Comparison of ENCODE assay signal across 8 mouse cellular contexts in the genomic region with DNA sequence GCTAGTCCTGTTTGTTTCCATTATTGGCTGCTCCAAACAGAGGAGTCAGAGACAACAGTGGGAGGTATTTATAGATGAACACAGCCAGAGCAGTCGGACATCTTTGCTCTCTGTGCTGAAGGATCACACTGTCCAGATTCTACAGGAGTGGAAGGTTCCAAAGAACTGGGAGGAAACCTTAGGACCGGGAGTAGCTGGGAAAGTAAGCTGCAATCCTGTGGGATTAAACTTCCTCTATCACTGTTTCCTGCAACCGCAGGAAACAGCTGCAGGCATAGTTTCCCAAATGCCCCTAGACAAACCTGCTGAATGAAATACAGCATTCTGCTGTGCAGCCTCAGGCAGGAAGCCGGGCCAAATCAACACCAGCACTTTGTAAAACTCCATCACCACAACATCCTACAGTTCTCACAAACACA.
DNase-seq lines count a peak whose midpoint lies in the region; ATAC-seq and TF ChIP-seq lines count a peak whose summit lies in the region.

No protein-coding gene starts in this region.

- no peak for TF ChIP-seq CTCF in cortical plate, adult 2 months (IDR thresholded peaks at IDR 0.05; ENCODE audit: extremely low read depth, insufficient read depth, low read length)
- no peak for TF ChIP-seq CTCF in heart, postnatal 0 days (IDR thresholded peaks at IDR 0.05; ENCODE audit: low read depth)

- 0 out of 2 replicates have a peak overlapping the region, but pooled peaks have one; percentile 16 for H3K4me2 ChIP-seq in heart, postnatal 0 days (ENCODE audit: low read depth, low read length)
- 0 out of 2 replicates have a peak overlapping the region, but pooled peaks have one; percentile 1 for H3K4me2 ChIP-seq in limb, embryonic 14.5 days (replicated peaks; ENCODE audit: low read depth, low read length, severe bottlenecking)

- no peak for TF ChIP-seq POLR2A in cortical plate, adult 2 months (IDR thresholded peaks at IDR 0.05; ENCODE audit: extremely low read depth, insufficient read depth, low read length)
- TF ChIP-seq POLR2A in limb, embryonic 14.5 days (IDR thresholded peaks at IDR 0.05; ENCODE audit: borderline replicate concordance, extremely low read depth, insufficient read depth, insufficient read length): no peak

- no peaks in the 10 kb centered on the region for H3K27me3 ChIP-seq in heart, postnatal 0 days (ENCODE audit: control insufficient read depth, insufficient read depth, low read length)
- H3K27me3 ChIP-seq in limb, embryonic 14.5 days (ENCODE audit: control insufficient read depth, insufficient read depth, low read length): no peaks in the 10 kb centered on the region

- TF ChIP-seq EP300 in heart, postnatal 0 days (IDR thresholded peaks at IDR 0.05; ENCODE audit: low read depth): peak; percentile 87

- ATAC-seq in heart, postnatal 0 days (ENCODE audit: insufficient read depth, low read depth): peak; percentile 77
- ATAC-seq in limb, embryonic 14.5 days (ENCODE audit: low FRiP score, low read depth): peak; percentile 53
- ATAC-seq in megakaryocyte progenitor cell, adult 5-6 weeks (replicated peaks; ENCODE audit: poor library complexity): no peak

- H3K27ac ChIP-seq in cortical plate, adult 2 months (ENCODE audit: insufficient read depth, low read length): 0 out of 2 replicates have a peak overlapping the region, but pooled peaks have one; percentile 53
- peak overlapping the region; percentile 86 for H3K27ac ChIP-seq in heart, postnatal 0 days (ENCODE audit: low read depth)
- peak overlapping the region; percentile 70 for H3K27ac ChIP-seq in limb, embryonic 14.5 days (replicated peaks; ENCODE audit: low read depth, low read length)

- WGBS in heart, postnatal 0 days: 4% methylated on average over 4 of the region's 4 CpGs
- 12% methylated on average over 4 of the region's 4 CpGs for WGBS in limb, embryonic 14.5 days

- H3K4me3 ChIP-seq in cortical plate, adult 2 months (ENCODE audit: insufficient read depth, low read length): no peak overlapping the region
- H3K4me3 ChIP-seq in heart, postnatal 0 days (ENCODE audit: low read depth, low read length): no peak overlapping the region
- H3K4me3 ChIP-seq in limb, embryonic 14.5 days (replicated peaks; ENCODE audit: low read length): no peak overlapping the region

- H3K9ac ChIP-seq in heart, postnatal 0 days (replicated peaks; ENCODE audit: low read depth, low read length): no peak overlapping the region
- H3K9ac ChIP-seq in limb, embryonic 14.5 days (ENCODE audit: low read depth, low read length, severe bottlenecking): no peak overlapping the region

- peak; percentile 20 for DNase-seq in embryo, embryonic 11 days
- no peak for DNase-seq in embryo, embryonic 10 days (ENCODE audit: low spot score)
- DNase-seq in heart, postnatal 0 days (ENCODE audit: low spot score): peak; percentile 84
- peak; percentile 76 for DNase-seq in limb, embryonic 14.5 days (ENCODE audit: low spot score)
- DNase-seq in urinary bladder, postnatal 14 days (ENCODE audit: low spot score): no peak
- DNase-seq in right cerebral cortex, adult 18-20 months: no peak

- no peaks in the 10 kb centered on the region for H3K9me3 ChIP-seq in heart, postnatal 0 days (replicated peaks; ENCODE audit: control insufficient read depth, low read length)
- H3K9me3 ChIP-seq in limb, embryonic 14.5 days (ENCODE audit: control insufficient read depth, low read length): no peaks in the 10 kb centered on the region

- H3K4me1 ChIP-seq in cortical plate, adult 2 months (ENCODE audit: control insufficient read depth, insufficient read depth, low read length): peaks cover 10% of the 10 kb centered on the region
- peaks cover 47% of the 10 kb centered on the region for H3K4me1 ChIP-seq in heart, postnatal 0 days (ENCODE audit: control insufficient read depth, insufficient read depth)
- H3K4me1 ChIP-seq in limb, embryonic 14.5 days (ENCODE audit: control insufficient read depth, insufficient read depth, low read length): peaks cover 21% of the 10 kb centered on the region

- no peaks in the 10 kb centered on the region for H3K36me3 ChIP-seq in heart, postnatal 0 days (replicated peaks; ENCODE audit: control insufficient read depth, insufficient read depth, low read length)
- H3K36me3 ChIP-seq in limb, embryonic 14.5 days (ENCODE audit: control insufficient read depth, insufficient read depth, low read length): no peaks in the 10 kb centered on the region

Comparison
In these comparisons a context has a peak if more than half of its experiments do, and no peak if none do; other contexts are left out.
1. DNase-seq: peak in embryo, embryonic 11 days (single experiment), heart, postnatal 0 days (single experiment) and limb, embryonic 14.5 days (single experiment); none in embryo, embryonic 10 days (single experiment), urinary bladder, postnatal 14 days (single experiment) and right cerebral cortex, adult 18-20 months (single experiment).
2. Peak in every context shown above with its lines, with median percentiles within 50 percentile points of each other: H3K27ac ChIP-seq.